15 mouse cellular contexts compared by ENCODE assay signal in the genomic region with DNA sequence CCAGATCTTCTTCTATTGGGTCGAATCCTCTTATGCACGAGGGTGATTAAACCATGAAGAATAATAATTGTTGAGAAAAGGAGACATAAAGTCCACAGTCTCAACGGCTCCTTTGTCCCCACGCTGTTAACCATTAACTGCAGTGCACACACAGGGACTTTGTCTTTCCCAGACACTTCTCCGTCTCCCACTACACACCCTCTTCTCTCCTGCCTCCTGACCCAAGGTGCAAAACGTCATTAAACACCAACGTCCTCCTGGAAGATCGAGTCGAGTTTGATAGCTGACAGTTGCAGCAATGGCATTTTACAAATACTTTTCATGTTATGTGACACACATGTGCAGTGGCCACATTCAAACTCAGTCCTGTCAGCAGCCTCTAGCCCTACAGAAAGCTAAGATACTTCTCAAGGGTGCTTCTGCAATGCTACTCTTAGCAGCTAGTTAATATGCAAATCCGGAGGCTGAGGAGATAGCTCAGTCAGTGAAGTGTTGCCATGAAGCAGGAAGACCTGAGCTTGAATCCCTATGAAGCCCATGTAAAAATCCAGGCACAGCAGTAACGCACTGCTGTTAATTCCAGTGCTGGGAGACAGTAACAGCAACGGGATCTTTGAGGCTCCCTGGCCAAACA.
A peak's percentile ranks its signal among the peaks of the same experiment; 100 is the strongest.
DNase-seq lines count a peak whose midpoint lies in the region; ATAC-seq and TF ChIP-seq lines count a peak whose summit lies in the region.
"Had no signal": no experiment of that assay in that cellular context is flagged by ENCODE, and none has a peak within 500 bp of the region (broad histone marks: within the 10 kb centered on the region; RNA-seq: fewer than 3 reads in every experiment).

No protein-coding gene starts in this region.

- H3K27me3 ChIP-seq in lung, embryonic 15.5 days: no peaks in the 10 kb centered on the region
- H3K27me3 ChIP-seq in stomach, postnatal 0 days (ENCODE audit: control insufficient read depth, insufficient read depth, low read length): no peaks in the 10 kb centered on the region
- no peaks in the 10 kb centered on the region for H3K27me3 ChIP-seq in forebrain, postnatal 0 days (ENCODE audit: insufficient read depth, low read length)
- H3K27me3 ChIP-seq: forebrain, embryonic 13.5 days; limb, embryonic 12.5 days had no signal

- no peaks in the 10 kb centered on the region for H3K36me3 ChIP-seq in lung, embryonic 15.5 days
- no peaks in the 10 kb centered on the region for H3K36me3 ChIP-seq in stomach, postnatal 0 days (ENCODE audit: control insufficient read depth, insufficient read depth, low read length)
- no peaks in the 10 kb centered on the region for H3K36me3 ChIP-seq in forebrain, postnatal 0 days (ENCODE audit: insufficient read depth)
- H3K36me3 ChIP-seq: limb, embryonic 12.5 days had no signal

- no peak overlapping the region for H3K4me3 ChIP-seq in lung, embryonic 15.5 days
- no peak overlapping the region for H3K4me3 ChIP-seq in stomach, postnatal 0 days (ENCODE audit: low read depth, low read length)
- no peak overlapping the region for H3K4me3 ChIP-seq in forebrain, postnatal 0 days (ENCODE audit: low read depth, low read length)
- H3K4me3 ChIP-seq: forebrain, embryonic 13.5 days; limb, embryonic 12.5 days had no signal

- H3K4me2 ChIP-seq in lung, embryonic 15.5 days: 0 out of 2 replicates have a peak overlapping the region, but pooled peaks have one; percentile 6
- H3K4me2 ChIP-seq in stomach, postnatal 0 days (replicated peaks; ENCODE audit: low read depth): no peak overlapping the region
- no peak overlapping the region for H3K4me2 ChIP-seq in forebrain, postnatal 0 days (ENCODE audit: low read depth)
- H3K4me2 ChIP-seq: forebrain, embryonic 13.5 days; limb, embryonic 12.5 days had no signal

- 37% methylated on average over 12 of the region's 12 CpGs for WGBS in lung, embryonic 15.5 days
- WGBS in stomach, postnatal 0 days: 47% methylated on average over 12 of the region's 12 CpGs
- WGBS in forebrain, postnatal 0 days: 62% methylated on average over 12 of the region's 12 CpGs

- no peaks in the 10 kb centered on the region for H3K9me3 ChIP-seq in lung, embryonic 15.5 days
- H3K9me3 ChIP-seq in stomach, postnatal 0 days (ENCODE audit: control insufficient read depth, low read length): no peaks in the 10 kb centered on the region
- H3K9me3 ChIP-seq in forebrain, postnatal 0 days (ENCODE audit: low read length): no peaks in the 10 kb centered on the region
- H3K9me3 ChIP-seq: forebrain, embryonic 13.5 days; limb, embryonic 12.5 days had no signal

- H3K27ac ChIP-seq in lung, embryonic 15.5 days: peak overlapping the region; percentile 75
- H3K27ac ChIP-seq in stomach, postnatal 0 days (replicated peaks): 0 out of 2 replicates have a peak overlapping the region, but pooled peaks have one; percentile 40
- H3K27ac ChIP-seq in forebrain, postnatal 0 days (ENCODE audit: low read depth, low read length): no peak overlapping the region
- H3K27ac ChIP-seq: forebrain, embryonic 13.5 days; limb, embryonic 12.5 days had no signal

- no peak for TF ChIP-seq EP300 in stomach, postnatal 0 days (optimal IDR thresholded peaks at IDR 0.05)

- no peak for DNase-seq in lung, postnatal 25 days (ENCODE audit: low spot score)
- peak; percentile 39 for DNase-seq in kidney, adult 18-20 months
- DNase-seq in kidney, postnatal 25 days: peak; percentile 48 to 68
- peak; percentile 69 for DNase-seq in stomach, postnatal 0 days (ENCODE audit: low spot score)
- DNase-seq in layer of hippocampus, adult 9-10 months (ENCODE audit: low spot score): no peak
- DNase-seq in adrenal gland, postnatal 25 days: no peak
- no peak for DNase-seq in forebrain, postnatal 0 days
- DNase-seq: heart, postnatal 36 days; layer of hippocampus, postnatal 36 days had no signal

- H3K4me1 ChIP-seq in lung, embryonic 15.5 days: peaks cover 5% of the 10 kb centered on the region; the same call in 1 of the 2 replicates
- H3K4me1 ChIP-seq in stomach, postnatal 0 days (replicated peaks; ENCODE audit: control insufficient read depth, insufficient read depth): no peaks in the 10 kb centered on the region
- H3K4me1 ChIP-seq in forebrain, postnatal 0 days (ENCODE audit: insufficient read depth): no peaks in the 10 kb centered on the region
- H3K4me1 ChIP-seq: forebrain, embryonic 13.5 days; limb, embryonic 12.5 days had no signal

- peak; percentile 74 for ATAC-seq in lung, embryonic 15.5 days (ENCODE audit: borderline replicate concordance, extremely low read depth, low FRiP score, low TSS enrichment)
- peak; percentile 94 for ATAC-seq in stomach, postnatal 0 days (ENCODE audit: low FRiP score, low TSS enrichment)
- ATAC-seq in forebrain, postnatal 0 days: no peak
- ATAC-seq: activated CD4-positive, CD25-positive, alpha-beta regulatory T cell, adult 4 months; CD4-positive, CD25-positive, alpha-beta regulatory T cell, adult 4 months; forebrain, embryonic 13.5 days; midbrain, embryonic 16.5 days had no signal

- TF ChIP-seq CTCF in stomach, postnatal 0 days (IDR thresholded peaks at IDR 0.05; ENCODE audit: low read depth): no peak
- TF ChIP-seq CTCF in forebrain, postnatal 0 days (IDR thresholded peaks at IDR 0.05; ENCODE audit: low read depth): no peak

- H3K9ac ChIP-seq in lung, embryonic 15.5 days: no peak overlapping the region
- no peak overlapping the region for H3K9ac ChIP-seq in stomach, postnatal 0 days (ENCODE audit: low read length)
- H3K9ac ChIP-seq in forebrain, postnatal 0 days: no peak overlapping the region
- H3K9ac ChIP-seq: forebrain, embryonic 13.5 days; limb, embryonic 12.5 days had no signal

Comparison
In these comparisons a context has a peak if more than half of its experiments do, and no peak if none do; other contexts are left out.
1. DNase-seq: peak in kidney, adult 18-20 months (single experiment), kidney, postnatal 25 days (2 of 2) and stomach, postnatal 0 days (single experiment); none in lung, postnatal 25 days (single experiment), layer of hippocampus, adult 9-10 months (single experiment), adrenal gland, postnatal 25 days (single experiment) and forebrain, postnatal 0 days (single experiment).